ENCODE assay signal across 10 mouse cellular contexts in the genomic region with DNA sequence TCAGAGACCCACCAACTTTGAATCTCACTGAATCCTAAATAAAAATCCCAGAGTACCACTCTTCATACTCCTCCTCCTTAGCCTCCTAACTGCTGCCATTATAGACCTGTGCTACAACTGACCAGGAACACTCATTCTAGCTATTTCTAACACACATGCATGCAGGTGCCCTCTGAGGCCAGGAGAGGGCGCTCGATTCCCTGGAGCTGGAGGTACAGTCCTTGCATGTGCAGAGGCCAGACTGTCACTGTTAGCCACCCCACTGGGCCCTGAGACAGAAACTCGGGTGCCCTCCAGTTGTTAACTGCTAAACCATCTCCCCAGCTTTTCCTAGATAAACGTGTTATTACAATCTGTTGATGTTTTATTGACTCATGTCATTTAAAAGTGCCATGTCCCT. TPM values are rescaled to one million over a fixed set of nuclear protein-coding genes. Genes with fewer than 3 reads are reported as not detected.
DNase-seq lines count a peak whose midpoint lies in the region; ATAC-seq and TF ChIP-seq lines count a peak whose summit lies in the region.
"Had no signal": no experiment of that assay in that cellular context is flagged by ENCODE, and none has a peak within 500 bp of the region (broad histone marks: within the 10 kb centered on the region; RNA-seq: fewer than 3 reads in every experiment).

No protein-coding gene starts in this region.

- WGBS in heart, embryonic 10.5 days, result 42% methylated on average over 4 of the region's 4 CpGs
- WGBS in embryonic facial prominence, embryonic 11.5 days, result 41% methylated on average over 4 of the region's 4 CpGs

- H3K36me3 ChIP-seq in heart, embryonic 10.5 days, result peaks cover 45% of the 10 kb centered on the region
- peaks cover 4 to 14% of the 10 kb centered on the region in 2 experiments for H3K36me3 ChIP-seq in MEL (ENCODE audit: control insufficient read depth in 1 of 2, insufficient read depth in 2 of 2, low read length in 2 of 2)
- no peaks in the 10 kb centered on the region for H3K36me3 ChIP-seq in embryonic facial prominence, embryonic 11.5 days (replicated peaks; ENCODE audit: control insufficient read depth, insufficient read depth, low read depth, low read length)
- H3K36me3 ChIP-seq: stomach, embryonic 15.5 days had no signal

- peak; percentile 33 for TF ChIP-seq RAD21 in MEL (IDR thresholded peaks at IDR 0.05; ENCODE audit: low read depth, low read length)

- no peak overlapping the region for H3K9ac ChIP-seq in MEL (ENCODE audit: control insufficient read depth, low read depth, low read length, poor library complexity, severe bottlenecking)
- no peak overlapping the region for H3K9ac ChIP-seq in embryonic facial prominence, embryonic 11.5 days (replicated peaks; ENCODE audit: low read length)
- H3K9ac ChIP-seq: limb, embryonic 15.5 days; stomach, embryonic 15.5 days had no signal

- peak; percentile 25 to 60 for DNase-seq in heart, postnatal 10 days
- no peak for DNase-seq in heart, embryonic 10.5 days (ENCODE audit: low spot score)
- DNase-seq in 3T3-L1 (ENCODE audit: low read depth, low spot score) (peak; percentile 62), MEL (ENCODE audit: low read depth, low spot score) (peak; percentile 80)
- peak; percentile 57 for DNase-seq in embryonic facial prominence, embryonic 11.5 days (ENCODE audit: low spot score)
- peak; percentile 29 to 73 for DNase-seq in spleen, postnatal 10 days (ENCODE audit: low spot score in 2 of 2)
- DNase-seq in left cerebral cortex, postnatal 25 days (ENCODE audit: low spot score in 2 of 2), result no peak

- H3K4me3 ChIP-seq in heart, embryonic 10.5 days, result no peak overlapping the region
- no peak overlapping the region for H3K4me3 ChIP-seq in MEL (ENCODE audit: control insufficient read depth in 1 of 2, insufficient read depth in 1 of 2, low read depth in 2 of 2, low read length in 2 of 2)
- H3K4me3 ChIP-seq in embryonic facial prominence, embryonic 11.5 days (ENCODE audit: low read depth, low read length), result no peak overlapping the region
- H3K4me3 ChIP-seq: limb, embryonic 15.5 days; stomach, embryonic 15.5 days had no signal

- no peak overlapping the region for H3K4me2 ChIP-seq in embryonic facial prominence, embryonic 11.5 days (ENCODE audit: low read depth, low read length)
- H3K4me2 ChIP-seq: limb, embryonic 15.5 days; stomach, embryonic 15.5 days had no signal

- intact Hi-C loops in heart, postnatal 10 days (cut with DNase I), result no loop called here
- intact Hi-C loops in left cerebral cortex, postnatal 25 days (cut with DNase I), result no loop called here

- no peak for ATAC-seq in embryonic facial prominence, embryonic 11.5 days (replicated peaks; ENCODE audit: insufficient number of reproducible peaks, low FRiP score, low TSS enrichment, low read depth)
- no peak for ATAC-seq in cerebellum, adult (ENCODE audit: insufficient number of reproducible peaks, low FRiP score, low TSS enrichment)

- peaks cover 27% of the 10 kb centered on the region for H3K79me2 ChIP-seq in MEL (ENCODE audit: control insufficient read depth, insufficient read depth, low read length, poor library complexity)

- no peak for TF ChIP-seq EP300 in MEL (IDR thresholded peaks at IDR 0.05; ENCODE audit: low read depth in 1 of 2, low read length in 2 of 2)

- 0 out of 2 replicates have a peak, but pooled peaks cover 4% of the 10 kb centered on the region for H3K27me3 ChIP-seq in heart, embryonic 10.5 days (ENCODE audit: insufficient read depth, poor library complexity, severe bottlenecking)
- H3K27me3 ChIP-seq in MEL (ENCODE audit: control insufficient read depth in 1 of 2, insufficient read depth in 2 of 2, low read length in 2 of 2), result no peaks in the 10 kb centered on the region
- H3K27me3 ChIP-seq in embryonic facial prominence, embryonic 11.5 days (ENCODE audit: control insufficient read depth, insufficient read depth, low read length), result no peaks in the 10 kb centered on the region
- H3K27me3 ChIP-seq: limb, embryonic 15.5 days; stomach, embryonic 15.5 days had no signal

- peak; percentile 87 to 97 (median 92) for TF ChIP-seq CTCF in MEL (IDR thresholded peaks at IDR 0.05 in 2 of 3, conservative IDR thresholded peaks at IDR 0.05 in 1 of 3; ENCODE audit: control insufficient read depth in 1 of 3, insufficient read depth in 1 of 3, low read depth in 2 of 3, low read length in 3 of 3, poor library complexity in 1 of 3, severe bottlenecking in 1 of 3)

- no peak overlapping the region for H3K27ac ChIP-seq in heart, embryonic 10.5 days
- no peak overlapping the region for H3K27ac ChIP-seq in MEL (ENCODE audit: control insufficient read depth, low read depth, low read length)
- H3K27ac ChIP-seq in embryonic facial prominence, embryonic 11.5 days (replicated peaks; ENCODE audit: low read depth, low read length), result no peak overlapping the region
- H3K27ac ChIP-seq: limb, embryonic 15.5 days; stomach, embryonic 15.5 days had no signal

- peaks cover 17% of the 10 kb centered on the region for H3K4me1 ChIP-seq in heart, embryonic 10.5 days
- H3K4me1 ChIP-seq in MEL (ENCODE audit: control insufficient read depth in 1 of 2, insufficient read depth in 2 of 2, low read length in 2 of 2), result peaks cover 0 to 6% of the 10 kb centered on the region in 2 experiments; a peak in 2 of 4 replicates
- H3K4me1 ChIP-seq in embryonic facial prominence, embryonic 11.5 days (ENCODE audit: control insufficient read depth, insufficient read depth, low read length), result no peaks in the 10 kb centered on the region

- H3K9me3 ChIP-seq in heart, embryonic 10.5 days, result no peaks in the 10 kb centered on the region
- no peaks in the 10 kb centered on the region for H3K9me3 ChIP-seq in MEL (replicated peaks; ENCODE audit: insufficient read depth, low read length)
- H3K9me3 ChIP-seq in embryonic facial prominence, embryonic 11.5 days (replicated peaks; ENCODE audit: control insufficient read depth, low read length), result no peaks in the 10 kb centered on the region
- H3K9me3 ChIP-seq: limb, embryonic 15.5 days; stomach, embryonic 15.5 days had no signal

- TF ChIP-seq POLR2A in MEL (IDR thresholded peaks at IDR 0.05; ENCODE audit: control insufficient read depth in 1 of 2, insufficient read depth in 1 of 2, low read depth in 1 of 2, low read length in 2 of 2, poor library complexity in 1 of 2), result no peak

TF ChIP-seq in MEL, 35 proteins besides CTCF, POLR2A, EP300 and RAD21 (continues in another document):
- TF ChIP-seq CHD1 (IDR thresholded peaks at IDR 0.05; ENCODE audit: low read depth, low read length) (no peak), GABPA (IDR thresholded peaks at IDR 0.05; ENCODE audit: low read depth, low read length) (no peak), GATA1 (IDR thresholded peaks at IDR 0.05; ENCODE audit: low read depth, low read length) (no peak), UBTF (IDR thresholded peaks at IDR 0.05; ENCODE audit: borderline replicate concordance, insufficient read depth, low read depth, low read length) (no peak), MEF2A (IDR thresholded peaks at IDR 0.05; ENCODE audit: extremely low read depth, insufficient replicate concordance, low read depth, low read length, poor library complexity, severe bottlenecking) (no peak), ZMIZ1 (IDR thresholded peaks at IDR 0.05; ENCODE audit: low read depth, low read length) (no peak), USF1 (IDR thresholded peaks at IDR 0.05; ENCODE audit: low read depth, low read length) (no peak), SIN3A (IDR thresholded peaks at IDR 0.05; ENCODE audit: low read length) (peak; percentile 41; the same call in 1 of the 2 replicates), HCFC1 (IDR thresholded peaks at IDR 0.05; ENCODE audit: low read depth, low read length) (0 out of 2 replicates have a peak, but pooled peaks have one; percentile 20), MAX (IDR thresholded peaks at IDR 0.05; ENCODE audit: low read length) (peak; percentile 60; the same call in 1 of the 2 replicates), TBP (IDR thresholded peaks at IDR 0.05; ENCODE audit: low read depth, low read length) (no peak), MAZ (IDR thresholded peaks at IDR 0.05; ENCODE audit: low read depth, low read length) (no peak), NRF1 (IDR thresholded peaks at IDR 0.05; ENCODE audit: insufficient read depth, low read depth, low read length, poor library complexity, severe bottlenecking) (no peak), SMC3 (IDR thresholded peaks at IDR 0.05; ENCODE audit: low read depth, low read length) (peak; percentile 51), E2F4 (IDR thresholded peaks at IDR 0.05; ENCODE audit: borderline replicate concordance, low read depth, low read length) (no peak), ZC3H11A (IDR thresholded peaks at IDR 0.05; ENCODE audit: low read depth, low read length) (peak; percentile 15; the same call in 1 of the 2 replicates), BHLHE40 (IDR thresholded peaks at IDR 0.05; ENCODE audit: borderline replicate concordance, low read depth, low read length) (no peak)

RNA-seq across cellular contexts. Expression of a gene that starts 3.4 kb away (rescaled TPM):
- 10 to 100 TPM; 25.3 to 29.2 TPM for total RNA-seq in heart, postnatal 10 days (2021)
- polyA plus RNA-seq in heart, embryonic 10.5 days (2016; fragmentation: Nextera tagmentation; extraction: Ambion mirVana), result 32.9 and 36.7 TPM in 2 replicates
- total RNA-seq in MEL (2012; rRNA removed), result 54.1 and 59.1 TPM in 2 replicates
- polyA plus RNA-seq in MEL (2012; ENCODE audit: insufficient read depth in 1 of 2, insufficient read length in 2 of 2, low read depth in 1 of 2, low replicate concordance in 2 of 2, missing spikeins in 1 of 2), result 10 to 100 TPM in 1 of 2 experiments, not detected in 1; 51.7 TPM
- 28.0 and 31.7 TPM in 2 replicates for polyA plus RNA-seq in embryonic facial prominence, embryonic 11.5 days (2014; fragmentation: Nextera tagmentation; extraction: Ambion mirVana)
- 10 to 100 TPM; 15.2 to 17.2 TPM for total RNA-seq in left cerebral cortex, postnatal 25 days (2021)

RNA-seq across cellular contexts. Expression of a gene that starts 10.6 kb away (rescaled TPM):
- 1 to 10 TPM; 7.4 to 7.7 TPM for total RNA-seq in heart, postnatal 10 days (2021)
- polyA plus RNA-seq in heart, embryonic 10.5 days (2016; fragmentation: Nextera tagmentation; extraction: Ambion mirVana), result 5.4 and 6.3 TPM in 2 replicates
- 2.6 and 3.6 TPM in 2 replicates for total RNA-seq in MEL (2012; rRNA removed)
- polyA plus RNA-seq in MEL (2012; ENCODE audit: insufficient read depth in 1 of 2, insufficient read length in 2 of 2, low read depth in 1 of 2, low replicate concordance in 2 of 2, missing spikeins in 1 of 2), result 1 to 10 TPM in 1 of 2 experiments, not detected in 1; 4.6 TPM
- 5.4 and 5.7 TPM in 2 replicates for polyA plus RNA-seq in embryonic facial prominence, embryonic 11.5 days (2014; fragmentation: Nextera tagmentation; extraction: Ambion mirVana)
- 10 to 100 TPM; 15.1 to 16.7 TPM for total RNA-seq in left cerebral cortex, postnatal 25 days (2021)

RNA-seq across cellular contexts. Expression of a gene that starts 56.2 kb away (rescaled TPM):
- 1 to 10 TPM; 2.9 to 4.6 TPM for total RNA-seq in heart, postnatal 10 days (2021)
- polyA plus RNA-seq in heart, embryonic 10.5 days (2016; fragmentation: Nextera tagmentation; extraction: Ambion mirVana), result 0.96 and 2.2 TPM in 2 replicates
- total RNA-seq in MEL (2012; rRNA removed), result 0.58 and 0.59 TPM in 2 replicates
- 1 to 10 TPM in 1 of 2 experiments, not detected in 1; 3.3 TPM for polyA plus RNA-seq in MEL (2012; ENCODE audit: insufficient read depth in 1 of 2, insufficient read length in 2 of 2, low read depth in 1 of 2, low replicate concordance in 2 of 2, missing spikeins in 1 of 2)
- 2.1 and 2.5 TPM in 2 replicates for polyA plus RNA-seq in embryonic facial prominence, embryonic 11.5 days (2014; fragmentation: Nextera tagmentation; extraction: Ambion mirVana)
- 1 to 10 TPM; 5.1 to 7.3 TPM for total RNA-seq in left cerebral cortex, postnatal 25 days (2021)

Comparison
In these comparisons a context has a peak if more than half of its experiments do, and no peak if none do; other contexts are left out.
1. DNase-seq: peak in heart, postnatal 10 days (2 of 2), 3T3-L1 (single experiment), MEL (single experiment), embryonic facial prominence, embryonic 11.5 days (single experiment) and spleen, postnatal 10 days (2 of 2); none in heart, embryonic 10.5 days (single experiment) and left cerebral cortex, postnatal 25 days (0 of 2).